Mouse (Mus musculus) frontal cortex, postnatal 14 days (tissue): ENCODE measurements around the gene Defa26.
"Not testable (repeated sequence)": the region's sequence is repeated elsewhere in the genome, so short reads cannot be mapped to it uniquely, and the experiment has no call there.

Experiments
- DNase-seq, 2 experiments: peaks; one replicate each; pipeline ENCODE4 v3.0.0; 2022; ENCODE audit warnings: low spot score in 2 of 2

Gene Defa26

GRCm38 (mm10) chr8:21617883-21618282 is at the start of gene Defa26:
Gene Defa26, plus strand, starts transcription at chr8:21618183.
- DNase-seq, result not testable (repeated sequence)

GRCm38 (mm10) chr8:21582706-21583105 is 35.3 kb upstream of the Defa26 start, which contains the start of gene Defa28:
Gene Defa28, plus strand, starts transcription at chr8:21583006.
- DNase-seq, result not testable (repeated sequence)

GRCm38 (mm10) chr8:21594408-21594807 is 23.6 kb upstream of the Defa26 start, which contains the start of gene Gm7861:
Gene Gm7861, minus strand, starts transcription at chr8:21594508.
- not testable (repeated sequence) for DNase-seq

GRCm38 (mm10) chr8:21655480-21655879 is 37.5 kb downstream of the Defa26 start, which contains the start of gene Defa17:
Gene Defa17, plus strand, starts transcription at chr8:21655780.
- DNase-seq, result not testable (repeated sequence)

- not testable (repeated sequence) for DNase-seq
Measured at GRCm38 (mm10) chr8:21665497-21665896, 47.5 kb downstream of the Defa26 start, which contains the start of gene Defa34. Gene Defa34, plus strand, starts transcription at chr8:21665797.
